Mouse (Mus musculus): ENCODE data around the gene Magt1. TPM values are rescaled to one million over a fixed set of nuclear protein-coding genes. Genes with fewer than 3 reads are reported as not detected.

The Magt1 gene
- polyA plus RNA-seq (2012; rRNA removed): 1.2 and 1.3 TPM in 2 replicates

- peak; percentile 58; the same call in 1 of the 2 replicates for TF ChIP-seq POLR2A (IDR thresholded peaks at IDR 0.05; ENCODE audit: control insufficient read depth, low read depth, low read length)
- no peak for TF ChIP-seq CTCF (IDR thresholded peaks at IDR 0.05; ENCODE audit: control insufficient read depth, insufficient read depth, insufficient replicate concordance, low read depth, low read length)
- Histone ChIP-seq H3K36me3 (ENCODE audit: control insufficient read depth, insufficient read depth, low read length) (no peaks in the 10 kb centered on the region), H3K4me1 (ENCODE audit: control insufficient read depth, insufficient read depth, low read length) (no peaks in the 10 kb centered on the region)
Measured at GRCm38 (mm10) chrX:106011465-106012159, at the start of gene Magt1. TSS of gene Magt1 (minus strand) at chrX:106011906.

GRCm38 (mm10) chrX:106048191-106048590 is 36.5 kb upstream of the Magt1 start:
- no peak overlapping the region for H3K4me3 ChIP-seq (ENCODE audit: control insufficient read depth, low read depth, low read length)
- H3K27me3 ChIP-seq (ENCODE audit: control insufficient read depth, insufficient read depth, low read length): no peaks in the 10 kb centered on the region
- H3K4me1 ChIP-seq (ENCODE audit: control insufficient read depth, insufficient read depth, low read length): no peaks in the 10 kb centered on the region; the same call in 1 of the 2 replicates
- H3K36me3 ChIP-seq (ENCODE audit: control insufficient read depth, insufficient read depth, low read length): no peaks in the 10 kb centered on the region
- TF ChIP-seq CTCF (IDR thresholded peaks at IDR 0.05; ENCODE audit: control insufficient read depth, insufficient read depth, insufficient replicate concordance, low read depth, low read length) (no peak), POLR2A (IDR thresholded peaks at IDR 0.05; ENCODE audit: control insufficient read depth, low read depth, low read length) (no peak)
- no peak overlapping the region for H3K27ac ChIP-seq (ENCODE audit: control insufficient read depth, insufficient read depth, low read depth, low read length)

More at GRCm38 (mm10) chrX:106011465-106012159, at the start of gene Magt1:
- peak within 1 kb of the TSS; percentile 85 for H3K4me3 ChIP-seq (ENCODE audit: control insufficient read depth, low read depth, low read length)
- no peaks in the 10 kb centered on the region for H3K27me3 ChIP-seq (ENCODE audit: control insufficient read depth, insufficient read depth, low read length)
- peak within 1 kb of the TSS; percentile 47 for H3K27ac ChIP-seq (ENCODE audit: control insufficient read depth, insufficient read depth, low read depth, low read length)

- Histone ChIP-seq H3K4me1 (ENCODE audit: control insufficient read depth, insufficient read depth, low read length) (no peaks in the 10 kb centered on the region; the same call in 1 of the 2 replicates), H3K36me3 (ENCODE audit: control insufficient read depth, insufficient read depth, low read length) (no peaks in the 10 kb centered on the region), H3K27me3 (ENCODE audit: control insufficient read depth, insufficient read depth, low read length) (no peaks in the 10 kb centered on the region), H3K27ac (ENCODE audit: control insufficient read depth, insufficient read depth, low read depth, low read length) (no peak overlapping the region), H3K4me3 (ENCODE audit: control insufficient read depth, low read depth, low read length) (no peak overlapping the region)
- TF ChIP-seq CTCF (IDR thresholded peaks at IDR 0.05; ENCODE audit: control insufficient read depth, insufficient read depth, insufficient replicate concordance, low read depth, low read length): no peak
Measured at GRCm38 (mm10) chrX:106045928-106046327, 34.2 kb upstream of the Magt1 start.

- Histone ChIP-seq H3K27ac (ENCODE audit: control insufficient read depth, insufficient read depth, low read depth, low read length) (no peak overlapping the region), H3K27me3 (ENCODE audit: control insufficient read depth, insufficient read depth, low read length) (no peaks in the 10 kb centered on the region), H3K4me3 (ENCODE audit: control insufficient read depth, low read depth, low read length) (no peak overlapping the region), H3K36me3 (ENCODE audit: control insufficient read depth, insufficient read depth, low read length) (no peaks in the 10 kb centered on the region), H3K4me1 (ENCODE audit: control insufficient read depth, insufficient read depth, low read length) (no peaks in the 10 kb centered on the region; the same call in 1 of the 2 replicates)
- no peak for TF ChIP-seq POLR2A (IDR thresholded peaks at IDR 0.05; ENCODE audit: control insufficient read depth, low read depth, low read length)
- no peak for TF ChIP-seq CTCF (IDR thresholded peaks at IDR 0.05; ENCODE audit: control insufficient read depth, insufficient read depth, insufficient replicate concordance, low read depth, low read length)
Measured at GRCm38 (mm10) chrX:106045455-106045854, 33.7 kb upstream of the Magt1 start.

- Histone ChIP-seq H3K4me1 (ENCODE audit: control insufficient read depth, insufficient read depth, low read length) (no peaks in the 10 kb centered on the region; the same call in 1 of the 2 replicates), H3K4me3 (ENCODE audit: control insufficient read depth, low read depth, low read length) (no peak overlapping the region), H3K27me3 (ENCODE audit: control insufficient read depth, insufficient read depth, low read length) (no peaks in the 10 kb centered on the region), H3K36me3 (ENCODE audit: control insufficient read depth, insufficient read depth, low read length) (no peaks in the 10 kb centered on the region), H3K27ac (ENCODE audit: control insufficient read depth, insufficient read depth, low read depth, low read length) (no peak overlapping the region)
- TF ChIP-seq CTCF (IDR thresholded peaks at IDR 0.05; ENCODE audit: control insufficient read depth, insufficient read depth, insufficient replicate concordance, low read depth, low read length): no peak
- TF ChIP-seq POLR2A (IDR thresholded peaks at IDR 0.05; ENCODE audit: control insufficient read depth, low read depth, low read length): no peak
Measured at GRCm38 (mm10) chrX:106043863-106044617, 32.3 kb upstream of the Magt1 start.

GRCm38 (mm10) chrX:106037185-106037752 is 25.6 kb upstream of the Magt1 start:
- Histone ChIP-seq H3K27ac (ENCODE audit: control insufficient read depth, insufficient read depth, low read depth, low read length) (no peak overlapping the region), H3K4me3 (ENCODE audit: control insufficient read depth, low read depth, low read length) (no peak overlapping the region), H3K36me3 (ENCODE audit: control insufficient read depth, insufficient read depth, low read length) (no peaks in the 10 kb centered on the region), H3K27me3 (ENCODE audit: control insufficient read depth, insufficient read depth, low read length) (no peaks in the 10 kb centered on the region), H3K4me1 (ENCODE audit: control insufficient read depth, insufficient read depth, low read length) (no peaks in the 10 kb centered on the region)
- TF ChIP-seq CTCF (IDR thresholded peaks at IDR 0.05; ENCODE audit: control insufficient read depth, insufficient read depth, insufficient replicate concordance, low read depth, low read length): no peak
- no peak for TF ChIP-seq POLR2A (IDR thresholded peaks at IDR 0.05; ENCODE audit: control insufficient read depth, low read depth, low read length)

- Histone ChIP-seq H3K27ac (ENCODE audit: control insufficient read depth, insufficient read depth, low read depth, low read length) (no peak overlapping the region), H3K27me3 (ENCODE audit: control insufficient read depth, insufficient read depth, low read length) (no peaks in the 10 kb centered on the region), H3K4me1 (ENCODE audit: control insufficient read depth, insufficient read depth, low read length) (no peaks in the 10 kb centered on the region), H3K4me3 (ENCODE audit: control insufficient read depth, low read depth, low read length) (no peak overlapping the region), H3K36me3 (ENCODE audit: control insufficient read depth, insufficient read depth, low read length) (no peaks in the 10 kb centered on the region)
- no peak for TF ChIP-seq POLR2A (IDR thresholded peaks at IDR 0.05; ENCODE audit: control insufficient read depth, low read depth, low read length)
- TF ChIP-seq CTCF (IDR thresholded peaks at IDR 0.05; ENCODE audit: control insufficient read depth, insufficient read depth, insufficient replicate concordance, low read depth, low read length): no peak
Measured at GRCm38 (mm10) chrX:106035727-106036126, 24.0 kb upstream of the Magt1 start.
